Mouse (Mus musculus) cerebellum, adult 2 months (tissue): Measurements from ENCODE around the gene Rpl11.

ENCODE experiments used
- CTCF ChIP-seq: fragments of 200-500 bp; IDR thresholded peaks from 2 replicates; pipeline ENCODE4 v1.5.1; 2011; ENCODE audit warnings: low read depth, mild to moderate bottlenecking, control low read depth, low read length, moderate library complexity, borderline replicate concordance; ENCODE audit not compliant: insufficient read depth
- POLR2A ChIP-seq: fragments of 200-500 bp; IDR thresholded peaks from 2 replicates; pipeline ENCODE4 v1.6.1; 2011; ENCODE audit warnings: low read length, control low read depth, borderline replicate concordance; ENCODE audit not compliant: insufficient read depth

DNA sequence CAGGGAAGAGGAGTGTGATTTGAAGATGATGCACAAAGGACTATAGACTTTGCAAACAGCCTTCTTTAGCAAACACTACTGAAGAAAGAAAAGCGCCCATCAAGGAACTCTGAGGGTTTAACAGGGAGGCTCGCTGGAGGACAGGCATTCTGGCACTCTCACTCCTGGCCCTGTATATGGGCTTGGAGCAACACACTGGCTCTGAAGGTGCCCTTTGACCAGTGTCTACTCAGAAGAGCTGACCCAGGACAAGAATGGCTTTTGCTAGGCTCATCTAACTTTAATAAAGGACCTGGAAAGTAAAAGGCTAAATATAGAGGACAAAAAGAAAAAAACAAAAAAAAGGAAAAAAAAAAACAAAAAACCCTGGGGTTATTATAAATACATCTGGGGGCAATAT is 48.3 kb downstream of the Rpl11 start:
- TF ChIP-seq CTCF: no peak
- no peak for TF ChIP-seq POLR2A
